Mouse (Mus musculus) hindbrain, embryonic 11.5 days (tissue): Measurements from ENCODE around the gene Fbxo9. TPM values are rescaled to one million over a fixed set of nuclear protein-coding genes. Genes with fewer than 3 reads are reported as not detected.

Experiments used
- ATAC-seq: fragments of 200-750 bp; cut with Nextera tagmentation; 2 replicates; pipeline ENCODE4 v1.8.0; 2017; ENCODE audit warnings: mild to moderate bottlenecking, moderate TSS enrichment, moderate library complexity; ENCODE audit not compliant: low FRiP score
- DNase-seq: peaks from one replicate; pipeline ENCODE4 v3.0.0-alpha.2; 2015; ENCODE audit warnings: low spot score
- H3K27ac ChIP-seq: fragments of 300-500 bp; sonication (generic); 2 replicates; pipeline ENCODE4 v1.5.1; 2014; ENCODE audit warnings: mild to moderate bottlenecking, low read depth, low read length
- H3K27me3 ChIP-seq: fragments of 300-500 bp; sonication (generic); 2 replicates; pipeline ENCODE4 v1.6.1; 2014; ENCODE audit warnings: mild to moderate bottlenecking, low read length, moderate library complexity, mixed read lengths; ENCODE audit not compliant: control insufficient read depth, insufficient read depth
- H3K36me3 ChIP-seq: fragments of 300-500 bp; sonication (generic); 2 replicates; pipeline ENCODE4 v1.6.1; 2014; ENCODE audit warnings: mild to moderate bottlenecking, low read length, moderate library complexity, mixed read lengths; ENCODE audit not compliant: control insufficient read depth, insufficient read depth
- H3K4me1 ChIP-seq: fragments of 300-500 bp; sonication (generic); replicated peaks from 2 replicates; pipeline ENCODE4 v1.6.1; 2014; ENCODE audit warnings: low read length, mixed read lengths; ENCODE audit not compliant: control insufficient read depth, insufficient read depth
- H3K4me2 ChIP-seq: fragments of 300-500 bp; sonication (generic); replicated peaks from 2 replicates; pipeline ENCODE4 v1.6.1; 2014; ENCODE audit warnings: mild to moderate bottlenecking, low read depth, low read length
- H3K4me3 ChIP-seq: fragments of 300-500 bp; sonication (generic); 2 replicates; pipeline ENCODE4 v1.5.1; 2014; ENCODE audit warnings: low read depth, low read length
- H3K9ac ChIP-seq: fragments of 300-500 bp; sonication (generic); 2 replicates; pipeline ENCODE4 v1.6.1; 2014; ENCODE audit warnings: low read depth, low read length
- H3K9me3 ChIP-seq: fragments of 300-500 bp; sonication (generic); 2 replicates; pipeline ENCODE4 v1.6.1; 2016; ENCODE audit warnings: low read length; ENCODE audit not compliant: control insufficient read depth
- WGBS: fragments of 180-500 bp; shearing (Covaris S2); extraction: QIAGEN DNeasy Blood & Tissue Kit; methylation state at CpG from one replicate; pipeline ENCODE4 v1.1.7; 2014; 5-methylcytosine and 5-hydroxymethylcytosine counted together
- polyA plus RNA-seq: library from polyadenylated mRNA; unstranded; fragments of >200 nt; fragmentation: Nextera tagmentation; extraction: Ambion mirVana; gene quantifications from 2 replicates; pipeline ENCODE4 v1.2.1, GENCODE M21; 2014

The Fbxo9 gene
- polyA plus RNA-seq, 1 experiment from 2014 or later = 35.5 TPM

DNA sequence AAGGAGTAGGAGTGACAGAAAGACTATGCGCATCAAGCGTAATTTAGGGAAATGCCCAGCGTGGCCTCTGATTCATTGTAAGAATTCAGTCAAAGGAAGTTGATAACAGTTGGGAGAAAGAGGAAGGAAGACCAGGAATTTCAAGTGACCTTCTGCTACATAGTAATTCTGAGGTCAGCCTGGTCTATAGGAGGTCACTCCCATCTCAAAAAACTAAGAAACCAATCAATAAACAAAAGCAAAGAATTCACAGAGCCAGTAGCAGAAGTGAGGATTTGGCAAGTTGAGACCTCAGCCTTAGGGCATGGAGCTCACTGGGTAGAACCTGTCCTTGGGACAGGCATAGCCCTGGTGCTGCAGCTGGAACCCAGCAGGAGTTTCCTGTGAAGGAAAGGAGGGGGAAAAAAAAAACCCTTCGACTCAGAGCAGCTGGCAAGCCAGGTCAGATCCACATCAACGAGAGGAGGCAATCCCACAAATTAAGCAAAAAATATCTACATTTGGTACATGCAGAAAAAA, 58.4 kb downstream of the Fbxo9 start:
- no peak overlapping the region for H3K4me3 ChIP-seq
- 56% methylated on average over 5 of the region's 5 CpGs for WGBS
- ATAC-seq = no peak

DNA sequence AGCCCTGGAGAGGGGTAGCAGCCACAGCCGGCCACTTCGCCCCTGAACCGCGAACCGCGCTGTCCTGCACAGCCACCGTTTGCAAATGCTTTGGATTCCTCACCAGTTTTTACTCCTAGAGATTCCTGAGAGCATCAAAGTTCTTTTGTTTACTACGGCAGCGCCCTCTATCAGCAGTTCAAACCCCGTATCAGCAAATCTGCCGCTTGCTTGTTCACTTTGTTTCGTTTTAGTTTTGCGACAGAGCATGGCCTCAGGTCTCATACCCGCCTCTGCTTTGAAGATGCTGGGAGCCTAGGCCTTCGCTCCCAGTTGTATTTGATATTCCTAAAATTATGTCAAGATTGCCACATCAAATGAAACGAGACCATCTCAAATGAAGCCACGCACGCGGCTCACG, 62.1 kb downstream of the Fbxo9 start:
- no peak for ATAC-seq
- Histone ChIP-seq H3K4me3 (no peak overlapping the region), H3K36me3 (no peaks in the 10 kb centered on the region), H3K27ac (no peak overlapping the region), H3K4me2 (no peak overlapping the region), H3K4me1 (no peaks in the 10 kb centered on the region), H3K9me3 (no peaks in the 10 kb centered on the region), H3K9ac (no peak overlapping the region), H3K27me3 (no peaks in the 10 kb centered on the region)
- WGBS = 54% methylated on average over 20 of the region's 20 CpGs
- DNase-seq = no peak

More for the DNA sequence above, 58.4 kb downstream of the Fbxo9 start:
- Histone ChIP-seq H3K9ac (no peak overlapping the region), H3K9me3 (no peaks in the 10 kb centered on the region), H3K4me1 (no peaks in the 10 kb centered on the region), H3K27me3 (no peaks in the 10 kb centered on the region), H3K27ac (no peak overlapping the region), H3K4me2 (no peak overlapping the region), H3K36me3 (no peaks in the 10 kb centered on the region)
- no peak for DNase-seq

DNA sequence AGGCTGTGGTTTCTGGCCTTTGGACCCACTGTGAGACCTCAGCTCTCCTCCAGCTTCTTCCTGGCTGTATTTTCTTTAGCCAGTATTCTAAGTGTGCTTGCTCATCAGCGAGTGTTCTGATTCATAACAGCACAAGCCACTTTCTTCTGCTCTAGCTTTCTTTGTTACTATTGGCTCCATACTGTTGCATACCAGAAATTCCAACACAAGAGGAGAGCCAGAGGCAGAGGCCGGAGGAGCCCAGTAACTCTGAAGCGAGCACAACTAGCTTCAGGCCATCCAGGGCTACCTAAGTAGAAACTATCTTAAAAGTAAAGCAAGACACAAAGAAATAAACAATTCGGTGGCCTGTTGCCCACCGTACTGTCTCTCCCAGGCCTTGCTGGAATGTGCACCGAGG, 63.7 kb downstream of the Fbxo9 start:
- no peak for ATAC-seq

DNA sequence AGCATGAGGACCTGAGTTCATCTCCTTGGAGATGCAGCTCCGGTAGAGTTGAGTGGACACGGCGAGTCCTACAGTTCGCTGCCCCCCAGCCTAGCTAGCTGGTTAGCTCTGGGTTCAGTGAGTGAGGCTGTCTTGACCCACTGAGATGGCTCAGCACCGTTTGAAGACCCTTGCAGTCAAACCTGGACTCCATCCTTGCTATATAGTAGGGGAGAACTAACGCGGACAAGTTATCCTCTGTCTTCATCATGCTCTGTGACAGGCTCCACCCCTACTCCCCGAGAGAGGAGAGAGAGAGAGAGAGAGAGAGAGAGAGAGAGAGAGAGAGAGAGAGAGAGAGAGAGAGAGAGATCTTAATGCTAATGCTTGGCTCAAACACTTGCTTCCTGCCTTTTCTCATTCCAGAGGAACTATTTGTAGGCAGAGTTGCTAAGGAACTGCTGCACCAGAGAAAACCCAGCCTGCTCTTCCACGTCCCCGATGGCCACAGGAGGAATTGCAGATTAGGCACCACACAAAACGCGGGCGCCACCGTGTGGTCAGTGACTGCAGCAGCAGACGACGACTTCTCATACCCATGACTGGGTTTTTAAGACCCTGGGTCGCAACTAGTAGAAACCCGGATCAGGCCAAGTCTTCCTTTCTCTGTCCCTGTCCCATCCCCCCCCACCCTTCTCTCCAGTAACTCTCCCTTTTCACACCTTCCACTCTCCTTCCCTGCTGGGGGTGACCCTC, 69.9 kb downstream of the Fbxo9 start:
- 41% methylated on average over 18 of the region's 18 CpGs for WGBS
- no peaks in the 10 kb centered on the region for H3K4me1 ChIP-seq
- no peaks in the 10 kb centered on the region for H3K36me3 ChIP-seq
- no peak overlapping the region for H3K4me3 ChIP-seq
- DNase-seq = peak; percentile 92
- H3K9ac ChIP-seq = no peak overlapping the region
- H3K4me2 ChIP-seq = no peak overlapping the region
- no peak overlapping the region for H3K27ac ChIP-seq
- no peaks in the 10 kb centered on the region for H3K9me3 ChIP-seq
- no peaks in the 10 kb centered on the region for H3K27me3 ChIP-seq
- 0 out of 2 replicates have a peak, but pooled peaks have one; percentile 33 for ATAC-seq

More for the DNA sequence above, 63.7 kb downstream of the Fbxo9 start:
- no peak overlapping the region for H3K9ac ChIP-seq
- no peaks in the 10 kb centered on the region for H3K9me3 ChIP-seq
- H3K36me3 ChIP-seq = no peaks in the 10 kb centered on the region
- H3K4me3 ChIP-seq = no peak overlapping the region
- DNase-seq = no peak
- no peak overlapping the region for H3K27ac ChIP-seq
- no peaks in the 10 kb centered on the region for H3K27me3 ChIP-seq
- WGBS = 61% methylated on average over 6 of the region's 6 CpGs
- H3K4me2 ChIP-seq = no peak overlapping the region
- no peaks in the 10 kb centered on the region for H3K4me1 ChIP-seq

DNA sequence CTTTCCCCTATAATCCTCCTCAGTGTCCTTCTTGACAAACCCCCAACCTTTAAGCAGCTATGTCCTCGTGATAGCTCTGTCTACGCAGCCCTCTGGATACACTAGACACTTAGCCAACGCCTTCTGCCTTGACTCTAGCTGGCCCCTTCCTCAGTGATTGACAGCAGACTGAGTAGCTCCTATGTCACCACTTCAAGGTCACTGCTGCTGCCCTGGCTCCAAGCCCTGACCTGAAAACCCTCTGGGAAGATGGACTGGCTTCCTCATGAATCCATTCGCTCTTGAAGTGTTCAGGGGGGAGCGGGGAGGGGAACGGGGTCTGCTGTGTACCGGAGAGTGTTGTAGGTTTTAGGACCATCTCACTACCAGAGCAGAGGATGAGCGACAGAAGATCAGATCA, 73.0 kb downstream of the Fbxo9 start:
- WGBS = 86% methylated on average over 8 of the region's 8 CpGs

DNA sequence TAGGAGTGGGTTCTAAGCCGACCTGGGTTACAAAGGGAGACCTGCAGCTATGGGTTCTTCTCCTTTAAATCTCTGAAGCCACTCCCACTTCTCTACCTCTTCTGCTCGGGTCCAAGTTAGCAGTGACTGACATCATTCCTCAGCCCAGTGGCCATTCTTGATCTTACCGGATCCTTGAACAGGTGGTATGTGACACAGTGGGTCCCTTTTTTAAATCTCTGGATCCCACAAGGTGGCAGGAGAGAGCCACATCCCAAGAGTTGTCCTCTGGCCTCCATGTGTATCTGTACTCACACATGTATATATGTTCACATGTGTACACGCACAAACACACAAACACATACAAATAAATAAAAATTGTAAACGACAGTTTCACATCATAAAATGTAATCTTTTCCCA, 73.6 kb downstream of the Fbxo9 start:
- DNase-seq = no peak
- ATAC-seq = no peak
- Histone ChIP-seq H3K4me2 (no peak overlapping the region), H3K4me3 (no peak overlapping the region), H3K27ac (no peak overlapping the region), H3K9ac (no peak overlapping the region), H3K36me3 (no peaks in the 10 kb centered on the region), H3K4me1 (no peaks in the 10 kb centered on the region), H3K9me3 (no peaks in the 10 kb centered on the region), H3K27me3 (no peaks in the 10 kb centered on the region)
- WGBS = 86% methylated on average over 5 of the region's 5 CpGs

More for the DNA sequence above, 73.0 kb downstream of the Fbxo9 start:
- H3K36me3 ChIP-seq = no peaks in the 10 kb centered on the region
- no peaks in the 10 kb centered on the region for H3K4me1 ChIP-seq
- no peak for ATAC-seq
- H3K27ac ChIP-seq = no peak overlapping the region
- no peaks in the 10 kb centered on the region for H3K9me3 ChIP-seq
- H3K4me2 ChIP-seq = no peak overlapping the region
- H3K4me3 ChIP-seq = no peak overlapping the region
- no peak for DNase-seq
- H3K9ac ChIP-seq = no peak overlapping the region
- H3K27me3 ChIP-seq = no peaks in the 10 kb centered on the region

DNA sequence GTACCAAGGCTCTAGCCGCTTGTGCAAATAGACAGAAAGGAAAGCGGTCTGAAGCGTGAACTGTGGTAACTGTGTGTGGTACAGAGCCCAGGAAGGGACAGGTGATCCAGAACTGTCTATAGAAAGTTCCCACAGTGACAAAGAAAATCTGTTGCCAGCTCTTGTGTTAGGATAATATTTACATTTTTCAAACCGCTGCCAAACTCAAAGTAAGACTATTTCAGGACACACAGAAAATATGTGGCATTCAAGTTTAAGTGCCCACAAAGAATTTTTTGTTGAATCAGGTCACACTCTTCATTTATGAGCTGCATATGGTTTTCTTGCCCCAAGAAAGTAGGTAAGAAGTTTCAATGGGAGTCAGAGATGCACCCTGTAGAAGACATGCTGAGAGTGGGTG, 75.9 kb downstream of the Fbxo9 start:
- no peaks in the 10 kb centered on the region for H3K36me3 ChIP-seq
- DNase-seq = no peak
- H3K9me3 ChIP-seq = no peaks in the 10 kb centered on the region
- no peak overlapping the region for H3K4me3 ChIP-seq
- H3K9ac ChIP-seq = no peak overlapping the region
- no peak overlapping the region for H3K4me2 ChIP-seq
- no peaks in the 10 kb centered on the region for H3K4me1 ChIP-seq
- no peak overlapping the region for H3K27ac ChIP-seq
- no peak for ATAC-seq
- WGBS = 92% methylated on average over 4 of the region's 4 CpGs
- H3K27me3 ChIP-seq = no peaks in the 10 kb centered on the region

Other genes with a start within 250 kb of the Fbxo9 start
- 85.1 and 91.5 TPM in 2 replicates for gene Elovl5, start 191.7 kb downstream of the Fbxo9 start, polyA plus RNA-seq
- 0.10 TPM in 1 of 2 replicates, not detected in the other for gene Gcm1, start 57.1 kb downstream of the Fbxo9 start, polyA plus RNA-seq
- 36.4 and 39.3 TPM in 2 replicates for gene Ick, start 127 bp upstream of the Fbxo9 start, polyA plus RNA-seq
- gene Gsta4, start 73.7 kb upstream of the Fbxo9 start, polyA plus RNA-seq = 44.0 and 46.4 TPM in 2 replicates
- not detected in 2 replicates for gene Gsta1, start 121.6 kb upstream of the Fbxo9 start, polyA plus RNA-seq
- gene Gm3776, start 148.1 kb upstream of the Fbxo9 start, polyA plus RNA-seq = not detected in 2 replicates
- not detected in 2 replicates for gene Gm10639, start 180.9 kb upstream of the Fbxo9 start, polyA plus RNA-seq
- not detected in 2 replicates for gene Omt2a, start 205.7 kb upstream of the Fbxo9 start, polyA plus RNA-seq
- not detected in 2 replicates for gene Omt2b, start 218.5 kb upstream of the Fbxo9 start, polyA plus RNA-seq
- gene Gsta2, start 246.7 kb upstream of the Fbxo9 start, polyA plus RNA-seq = not detected in 2 replicates